Mouse (Mus musculus): ENCODE measurements around the gene Tnfsf13b.
A peak's percentile ranks its signal among the peaks of the same experiment; 100 is the strongest.

Gene Tnfsf13b

DNA sequence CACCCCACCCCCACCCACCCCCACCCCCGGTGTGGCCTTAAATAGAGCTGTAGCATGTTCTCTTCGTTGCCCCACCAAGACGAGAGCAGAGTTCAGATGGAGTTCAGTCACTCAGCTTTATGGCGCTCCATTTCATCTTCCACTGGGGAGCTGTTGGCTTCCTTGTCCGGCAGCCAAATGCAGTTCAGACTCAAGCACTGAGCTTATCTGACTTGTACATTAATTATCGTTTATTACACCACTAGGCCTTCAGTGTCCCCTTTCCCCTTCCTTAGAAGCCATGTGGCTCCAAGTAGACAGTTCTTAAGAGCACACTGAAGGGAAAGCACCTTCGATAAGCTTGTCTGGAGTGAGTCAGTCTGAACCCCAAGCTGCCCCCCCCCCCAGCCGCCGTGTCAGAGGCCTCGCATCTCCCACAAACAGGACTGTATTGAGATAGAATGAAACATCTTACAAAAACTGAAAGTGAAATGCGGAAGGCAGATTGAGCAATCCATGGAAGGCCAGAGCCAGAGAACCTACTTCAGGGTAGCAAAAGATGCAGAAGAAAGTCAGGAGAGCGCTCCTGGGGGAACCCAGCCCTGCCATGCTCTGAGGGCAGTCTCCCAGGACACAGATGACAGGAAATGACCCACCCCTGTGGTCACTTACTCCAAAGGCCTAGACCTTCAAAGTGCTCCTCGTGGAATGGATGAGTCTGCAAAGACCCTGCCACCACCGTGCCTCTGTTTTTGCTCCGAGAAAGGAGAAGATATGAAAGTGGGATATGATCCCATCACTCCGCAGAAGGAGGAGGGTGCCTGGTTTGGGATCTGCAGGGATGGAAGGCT lies at the start of gene Tnfsf13b:
Gene Tnfsf13b (plus strand): TSS at position 312 of the 830 bp plus-strand sequence.
- DNase-seq (ENCODE audit: low read depth): no peak

DNA sequence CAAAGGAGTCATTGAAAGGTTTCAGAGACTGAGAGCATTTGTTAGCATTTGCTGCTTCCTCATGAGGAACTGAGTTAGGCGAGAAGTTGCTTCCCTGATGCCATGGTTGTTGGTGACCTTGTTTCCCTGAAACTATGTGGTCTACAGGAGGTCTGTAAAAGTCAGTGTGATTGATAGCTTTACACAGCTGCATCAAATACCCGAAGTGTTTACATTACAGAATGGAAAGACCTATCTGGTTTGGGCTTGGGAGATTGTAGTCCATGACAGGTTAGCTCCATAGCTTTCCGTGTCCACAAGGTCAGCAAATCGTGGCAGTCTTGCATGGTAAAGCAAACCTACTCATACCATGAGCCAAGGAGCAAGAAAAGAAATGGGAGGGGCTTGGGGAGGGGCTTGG lies 47.9 kb upstream of the Tnfsf13b start:
- no peak for DNase-seq (ENCODE audit: low read depth)

DNA sequence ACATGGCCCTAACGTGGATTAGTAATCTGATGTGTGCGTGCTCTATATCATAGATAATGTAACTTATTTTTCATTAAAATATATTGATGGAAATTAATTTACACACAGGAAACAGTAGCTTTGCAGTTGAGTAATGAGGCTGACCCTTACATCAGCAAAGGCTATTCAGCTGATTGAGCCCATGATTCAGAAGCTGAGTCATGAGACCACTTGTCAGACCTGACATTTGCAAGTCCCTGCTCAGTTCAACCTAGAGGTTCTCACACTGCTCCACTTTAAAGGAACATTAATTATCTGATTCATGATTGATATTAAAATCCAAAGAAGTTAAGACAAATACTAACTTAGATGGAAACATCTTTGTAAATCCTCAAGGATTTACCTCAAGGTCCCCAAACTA lies 46.3 kb upstream of the Tnfsf13b start:
- no peak for DNase-seq (ENCODE audit: low read depth)

DNA sequence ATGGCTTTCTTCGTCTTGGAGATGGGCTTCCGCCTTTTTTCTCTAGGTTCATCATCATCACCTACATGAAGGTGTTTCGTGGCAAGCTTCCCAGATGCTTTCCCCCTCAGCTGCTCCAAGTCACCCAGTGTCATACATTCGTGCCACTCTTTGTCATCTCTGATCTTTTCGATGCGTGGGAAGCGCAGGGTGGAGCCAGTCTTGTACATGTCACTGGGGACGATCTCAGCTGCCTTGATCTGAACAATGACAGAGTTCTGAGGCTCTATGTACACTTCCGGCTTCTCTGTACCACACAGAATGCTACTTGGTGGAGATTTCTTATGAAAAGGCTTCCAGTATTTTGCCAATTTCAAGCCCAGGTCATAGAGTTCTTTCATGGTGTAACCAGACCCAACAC lies 34.4 kb upstream of the Tnfsf13b start:
- no peak for DNase-seq (ENCODE audit: low read depth)

DNA sequence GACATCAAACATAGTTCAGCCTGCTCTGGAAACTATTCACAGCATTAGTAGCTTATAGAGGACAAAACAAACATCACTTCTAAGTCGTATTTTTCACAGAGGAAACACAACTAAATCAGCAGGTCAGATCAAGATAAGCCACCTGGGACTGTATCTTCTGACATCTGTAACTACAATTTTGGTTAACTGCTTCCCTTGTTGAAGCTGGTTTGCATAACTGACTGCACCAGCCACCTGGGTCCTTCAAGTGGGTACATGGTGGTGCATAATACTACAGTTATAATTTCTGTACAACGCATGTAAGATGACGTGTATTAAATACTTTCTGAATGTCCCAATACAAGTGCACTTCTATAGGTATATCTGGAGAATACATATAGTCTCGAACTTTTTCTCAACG lies 31.0 kb upstream of the Tnfsf13b start:
- DNase-seq (ENCODE audit: low read depth): no peak

DNA sequence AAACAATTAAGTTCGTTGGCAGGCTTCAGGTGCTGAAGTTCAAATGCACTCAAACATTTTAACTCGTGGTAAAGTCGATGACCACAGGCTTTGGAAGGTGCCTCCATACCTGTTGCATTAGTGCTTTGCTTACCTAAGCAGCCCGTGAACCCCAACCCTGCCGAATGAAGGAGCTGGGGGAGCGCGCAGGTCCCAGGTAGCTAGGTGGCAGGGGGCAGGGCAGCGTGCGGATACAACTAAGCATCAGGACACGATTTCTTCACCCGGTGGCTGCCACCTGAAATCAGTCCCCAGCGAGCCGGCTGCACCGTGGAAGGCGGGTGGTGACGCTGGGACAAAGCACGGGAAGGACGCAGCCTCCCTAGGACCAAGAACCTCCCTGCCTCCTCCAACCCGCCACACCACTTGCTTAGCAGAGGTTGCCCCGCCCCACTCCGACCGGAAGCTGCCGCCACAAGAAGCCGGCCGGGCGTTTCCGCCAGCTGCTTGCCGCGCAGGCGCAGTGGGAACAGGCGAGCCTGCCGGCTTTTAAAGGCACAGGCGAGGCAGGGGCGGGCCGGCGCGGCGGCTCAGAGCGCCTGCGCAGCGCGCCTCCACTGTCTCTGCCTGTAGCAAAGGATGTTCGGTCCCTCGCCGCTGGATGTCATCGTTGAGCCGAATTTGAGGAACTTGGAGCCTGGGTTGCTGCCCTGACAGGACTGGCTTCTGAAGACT lies 30.2 kb upstream of the Tnfsf13b start:
- peak; percentile 94 for DNase-seq (ENCODE audit: low read depth)

DNA sequence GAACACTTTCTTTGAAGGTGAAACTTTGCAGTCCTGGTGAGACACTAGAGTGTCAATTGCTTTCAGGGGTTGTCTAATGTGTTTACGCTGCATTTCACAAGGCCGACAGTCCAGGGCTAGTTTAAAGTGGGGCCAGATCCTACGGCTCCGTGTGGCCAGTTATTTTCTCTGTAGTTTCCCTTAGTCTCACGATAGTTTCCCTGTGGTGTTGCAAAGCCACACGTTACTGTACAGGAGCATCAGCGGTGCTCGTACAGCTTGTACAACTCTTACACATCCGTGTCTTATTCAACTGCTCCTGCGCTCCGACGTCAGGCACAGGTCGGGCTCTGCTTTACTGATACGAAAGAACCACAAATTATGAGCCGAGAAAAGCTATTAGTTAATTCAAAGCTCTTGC lies 29.3 kb upstream of the Tnfsf13b start:
- DNase-seq (ENCODE audit: low read depth): no peak

DNA sequence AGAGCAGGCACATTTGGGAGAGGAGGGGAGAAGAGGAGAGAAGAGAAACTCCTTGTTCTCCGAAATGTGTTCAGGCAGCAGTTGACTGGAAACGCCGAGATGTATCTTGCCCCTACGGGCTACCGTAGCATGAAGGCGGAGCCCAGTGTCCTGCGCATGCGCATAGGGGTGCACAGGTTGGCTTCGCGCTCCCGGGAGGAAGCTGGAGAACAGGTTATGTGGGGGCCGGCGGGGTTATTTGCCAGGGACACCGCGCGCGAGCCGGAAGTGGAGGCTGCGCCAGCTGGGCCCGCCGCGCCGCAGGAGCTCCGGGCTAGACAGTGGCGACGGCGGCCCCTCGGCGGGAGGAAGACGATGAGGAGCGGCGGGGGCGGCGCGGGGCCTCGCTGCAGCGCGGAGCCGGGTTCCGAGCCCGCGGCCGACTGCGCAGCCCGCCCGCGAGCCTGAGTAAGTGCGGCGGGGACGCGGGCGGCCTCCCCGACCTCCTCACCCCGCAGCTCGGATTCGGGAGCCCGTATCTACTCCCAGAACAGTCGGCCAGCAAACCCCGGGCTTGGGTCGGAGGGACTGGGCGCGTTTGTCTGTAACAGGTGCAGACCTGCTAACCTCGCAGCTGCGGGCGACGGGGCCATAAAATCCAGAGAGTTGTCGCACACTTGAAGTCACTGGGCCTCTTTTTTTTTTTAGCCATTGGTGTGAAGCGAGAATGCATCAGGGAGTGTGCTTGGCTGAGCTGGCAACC lies 28.5 kb upstream of the Tnfsf13b start, which contains the start of the genes Lig4 and Abhd13:
Gene Lig4 (minus strand): TSS at position 114 of the 742 bp plus-strand sequence.
Gene Abhd13 (plus strand): TSS at position 135 of the 742 bp plus-strand sequence.
- DNase-seq (ENCODE audit: low read depth): peak; percentile 93

DNA sequence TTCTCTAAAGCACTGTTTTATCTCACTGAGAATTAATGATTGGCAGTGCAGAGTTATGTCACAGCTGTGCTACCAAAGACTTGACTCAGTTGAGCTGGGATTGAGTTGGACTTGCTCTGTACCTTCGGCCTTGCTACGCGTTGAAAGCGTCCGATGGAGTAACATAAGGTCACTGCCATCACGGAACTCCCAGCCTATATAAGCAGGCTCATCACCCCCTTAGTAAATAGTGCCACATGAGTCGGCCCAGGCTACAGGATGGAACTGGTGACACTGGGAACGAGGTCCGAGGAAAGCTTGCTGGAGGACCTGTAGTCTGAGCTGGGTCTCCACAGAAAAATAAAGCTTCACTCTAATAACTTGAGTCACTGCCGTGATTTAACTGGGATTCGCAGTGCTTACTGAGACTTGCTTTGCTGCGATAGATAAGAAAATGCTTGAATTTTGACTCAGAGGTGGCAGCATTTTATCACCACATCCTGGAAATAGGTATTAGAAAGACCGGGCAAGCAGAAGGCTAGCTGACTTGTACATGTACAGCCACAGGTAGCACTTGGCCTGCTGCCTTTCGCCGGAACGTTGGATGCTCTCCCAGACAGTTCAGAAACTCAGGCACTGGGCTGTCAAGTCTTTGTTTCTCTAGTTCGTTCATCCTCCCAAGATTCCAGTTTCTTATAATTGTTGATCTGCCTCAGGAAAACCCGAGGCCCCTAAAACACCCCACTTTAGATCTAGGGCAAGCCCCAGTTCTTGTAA lies 27.6 kb upstream of the Tnfsf13b start:
- DNase-seq (ENCODE audit: low read depth): no peak

DNA sequence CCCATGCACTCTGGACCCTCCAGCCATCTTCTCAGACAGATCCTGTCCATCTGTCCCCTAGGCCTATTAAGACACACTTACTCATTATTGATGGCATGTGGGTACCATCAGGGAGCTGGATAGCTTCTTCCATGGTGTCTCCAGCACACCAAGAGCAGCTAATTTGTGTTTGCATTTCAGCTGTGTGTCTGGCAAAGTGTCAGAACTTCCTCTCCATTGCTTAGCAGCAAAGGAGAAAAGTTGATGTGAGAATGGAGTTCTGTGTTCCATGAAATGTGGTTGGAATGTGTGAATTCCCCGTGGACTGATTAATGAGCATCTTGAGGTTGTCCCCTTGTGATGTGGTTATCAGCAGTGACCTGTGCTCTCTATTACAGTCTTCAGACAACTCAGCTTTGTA lies 26.5 kb upstream of the Tnfsf13b start:
- no peak for DNase-seq (ENCODE audit: low read depth)

DNA sequence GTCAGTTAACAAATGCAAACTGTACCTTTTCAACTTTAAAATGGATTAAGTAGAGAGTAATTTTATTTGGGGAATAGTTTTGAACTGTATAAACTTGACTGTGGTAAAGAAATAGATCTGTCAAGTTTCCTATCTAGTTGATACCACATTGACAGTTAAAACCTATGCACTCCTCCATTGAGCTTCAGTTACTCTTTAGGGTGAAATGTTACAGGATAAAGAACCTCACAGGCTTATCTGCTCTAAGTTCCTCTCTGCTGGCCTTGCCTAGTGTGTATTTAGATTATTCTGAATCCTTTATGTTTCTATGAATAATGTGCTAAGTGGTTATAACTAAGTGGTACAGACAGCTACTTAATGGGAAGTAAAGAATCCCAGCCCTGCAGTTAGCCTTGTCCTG lies 26.1 kb upstream of the Tnfsf13b start:
- DNase-seq (ENCODE audit: low read depth): no peak

DNA sequence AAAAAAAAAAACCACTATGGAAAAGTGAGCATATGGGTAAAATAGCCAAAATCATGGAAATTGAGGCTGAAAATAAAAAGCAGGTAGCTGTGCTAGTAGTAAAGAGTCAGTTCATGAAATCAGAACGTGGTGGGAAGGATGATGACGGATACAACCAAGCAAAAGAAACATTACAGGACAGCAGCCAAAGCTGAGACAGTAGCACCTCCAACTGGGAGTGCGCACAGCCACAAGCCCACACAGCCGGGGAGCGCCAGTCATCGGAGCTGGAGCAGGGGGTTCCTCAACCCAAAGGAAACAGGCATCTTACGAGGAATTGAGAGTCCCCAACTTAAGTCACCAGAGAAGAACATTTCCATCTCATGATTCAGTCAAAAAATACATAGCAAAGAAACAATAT lies 2.2 kb upstream of the Tnfsf13b start:
- no peak for DNase-seq (ENCODE audit: low read depth)

DNA sequence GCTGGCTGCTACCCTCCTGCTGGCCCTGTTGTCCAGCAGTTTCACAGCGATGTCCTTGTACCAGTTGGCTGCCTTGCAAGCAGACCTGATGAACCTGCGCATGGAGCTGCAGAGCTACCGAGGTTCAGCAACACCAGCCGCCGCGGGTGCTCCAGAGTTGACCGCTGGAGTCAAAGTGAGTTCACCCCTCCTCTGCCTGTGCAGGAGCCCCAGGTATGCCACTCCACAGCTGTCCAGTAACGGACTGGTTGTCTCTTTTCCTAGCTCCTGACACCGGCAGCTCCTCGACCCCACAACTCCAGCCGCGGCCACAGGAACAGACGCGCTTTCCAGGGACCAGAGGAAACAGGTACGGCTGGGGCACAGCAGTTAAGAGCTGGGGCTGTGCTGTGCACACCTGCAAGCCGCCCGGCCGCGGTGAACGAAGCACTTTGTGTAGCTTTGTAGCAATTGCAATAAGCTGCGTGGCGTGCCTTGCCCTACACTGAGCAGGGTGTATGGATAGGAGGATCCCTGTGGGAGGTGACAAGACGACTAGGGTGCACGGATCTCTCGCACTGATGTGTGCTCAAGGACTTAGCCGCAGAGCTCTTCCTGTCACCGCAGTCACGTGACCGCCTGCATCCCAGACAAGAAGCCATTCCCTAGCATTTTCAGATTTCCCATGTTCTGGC lies 856 bp downstream of the Tnfsf13b start:
- no peak for DNase-seq (ENCODE audit: low read depth)

DNA sequence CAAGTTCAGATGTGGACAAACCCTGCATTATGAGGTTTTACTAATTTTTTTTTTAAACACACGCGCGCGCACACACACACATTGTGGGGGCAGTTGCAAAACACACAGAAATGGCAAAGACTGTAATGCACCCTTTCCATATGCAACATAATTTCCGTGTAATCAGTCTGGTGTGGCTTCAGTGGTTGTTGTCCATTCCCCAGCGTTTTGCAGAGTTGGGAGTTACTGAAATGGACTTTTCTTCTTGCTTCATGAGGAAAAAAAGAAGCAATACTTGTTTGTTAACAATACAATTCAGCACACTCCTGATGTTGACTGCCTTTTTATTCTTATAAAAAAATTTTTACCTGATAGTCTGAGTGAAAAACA lies 1.4 kb downstream of the Tnfsf13b start:
- no peak for DNase-seq (ENCODE audit: low read depth)

DNA sequence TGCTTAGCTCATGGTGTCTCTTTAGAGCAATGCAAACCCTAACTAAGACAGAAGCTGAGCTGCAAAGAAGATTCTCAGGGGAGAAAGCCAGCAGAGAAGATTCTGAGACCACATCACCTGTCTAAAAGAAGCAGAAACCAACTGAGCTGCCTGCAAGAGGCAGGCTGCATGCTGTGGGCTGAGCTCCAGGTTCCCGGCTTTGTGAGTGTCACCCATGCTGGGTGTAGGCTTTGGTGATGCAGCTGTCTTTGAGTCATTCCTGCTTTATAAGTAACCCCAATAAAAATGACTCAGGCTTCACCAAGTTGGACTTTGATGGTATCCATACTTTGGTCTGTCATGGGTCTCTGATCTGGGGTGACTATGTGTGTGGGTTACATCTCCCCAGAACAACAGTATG lies 10.0 kb downstream of the Tnfsf13b start:
- no peak for DNase-seq (ENCODE audit: low read depth)

DNA sequence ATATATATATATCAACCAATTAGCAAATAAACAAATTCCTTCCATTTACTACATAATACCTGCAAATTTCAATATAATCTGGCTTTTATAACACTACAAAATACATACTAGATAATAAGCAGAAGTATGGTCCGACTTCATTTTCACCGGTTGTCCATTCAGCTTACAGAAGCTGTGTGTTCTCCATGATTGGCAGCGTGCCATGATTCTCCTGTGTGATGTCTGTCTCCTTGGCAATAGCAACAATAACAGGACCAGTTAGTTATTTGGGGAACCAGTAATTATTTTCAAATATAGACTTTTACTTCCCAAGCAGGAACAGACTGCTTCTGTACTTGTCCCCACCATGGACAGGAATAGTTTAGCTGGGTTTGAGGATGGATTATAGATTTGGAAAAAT lies 11.0 kb downstream of the Tnfsf13b start:
- no peak for DNase-seq (ENCODE audit: low read depth)

DNA sequence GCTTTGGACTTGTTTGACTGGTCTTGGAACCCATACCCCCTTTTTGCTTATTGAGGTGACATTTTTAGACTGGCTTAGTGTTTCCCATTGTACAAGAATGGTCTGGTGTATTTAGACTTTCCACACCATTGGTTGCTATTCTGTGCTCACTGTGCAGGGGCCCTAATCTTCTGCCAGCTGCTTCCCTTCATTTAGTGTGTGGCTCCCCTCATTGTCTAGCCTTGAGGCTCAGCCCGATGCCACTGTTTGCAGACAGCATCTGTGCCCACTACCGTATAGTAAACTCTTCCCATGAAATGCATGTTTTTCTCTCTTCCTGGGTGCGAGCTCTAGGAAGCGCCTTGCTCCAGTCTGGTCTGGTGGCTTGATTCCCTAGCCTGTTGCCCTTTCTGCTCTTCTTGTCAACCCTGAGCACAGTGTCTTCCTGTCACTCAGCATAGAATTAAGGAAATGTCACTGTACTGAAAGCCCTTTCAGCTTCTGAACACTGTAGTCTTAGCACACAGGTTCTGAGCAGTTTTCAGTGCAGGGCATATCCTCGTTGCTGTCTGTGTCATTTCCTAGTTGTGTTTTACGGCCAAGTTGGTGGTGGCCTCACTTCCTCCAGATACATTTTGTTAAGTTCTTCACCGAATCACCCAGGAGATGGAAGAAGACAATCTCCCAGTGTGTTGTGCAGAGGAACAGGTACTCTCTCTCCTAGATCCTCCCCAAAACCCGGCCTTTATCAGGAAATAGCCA lies 24.2 kb downstream of the Tnfsf13b start:
- no peak for DNase-seq (ENCODE audit: low read depth)

DNA sequence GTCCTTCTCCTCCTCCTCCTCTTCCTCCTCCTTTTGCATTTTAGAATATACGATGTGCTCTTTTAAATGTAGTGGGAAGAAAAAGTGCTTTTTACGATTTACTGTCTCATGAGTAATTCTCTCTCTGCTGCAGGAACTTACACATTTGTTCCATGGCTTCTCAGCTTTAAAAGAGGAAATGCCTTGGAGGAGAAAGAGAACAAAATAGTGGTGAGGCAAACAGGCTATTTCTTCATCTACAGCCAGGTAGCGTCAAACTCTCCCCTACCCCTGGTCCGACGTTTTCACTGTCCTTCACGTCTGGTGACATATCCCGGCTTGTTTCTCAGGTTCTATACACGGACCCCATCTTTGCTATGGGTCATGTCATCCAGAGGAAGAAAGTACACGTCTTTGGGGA lies 24.9 kb downstream of the Tnfsf13b start:
- DNase-seq (ENCODE audit: low read depth): no peak

DNA sequence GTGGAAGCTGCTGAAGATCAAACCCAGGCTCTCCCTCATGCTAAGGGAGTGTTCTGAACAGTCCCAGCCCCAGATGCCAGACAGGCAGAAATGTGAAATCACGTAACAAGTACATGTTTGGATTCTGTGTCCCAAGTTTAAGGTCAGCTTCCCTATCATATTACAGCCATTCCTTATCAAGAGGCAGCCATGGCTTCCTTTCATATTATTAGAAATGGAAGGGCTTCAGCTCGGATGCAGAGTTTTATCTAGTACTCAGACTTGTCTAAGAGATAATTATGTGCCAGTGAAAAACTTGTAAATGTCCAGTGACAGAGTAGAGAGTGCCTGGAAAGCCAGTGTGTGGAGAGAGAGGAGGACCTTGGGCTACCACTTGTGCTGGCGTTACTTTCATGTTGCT lies 34.6 kb downstream of the Tnfsf13b start:
- DNase-seq (ENCODE audit: low read depth): no peak

DNA sequence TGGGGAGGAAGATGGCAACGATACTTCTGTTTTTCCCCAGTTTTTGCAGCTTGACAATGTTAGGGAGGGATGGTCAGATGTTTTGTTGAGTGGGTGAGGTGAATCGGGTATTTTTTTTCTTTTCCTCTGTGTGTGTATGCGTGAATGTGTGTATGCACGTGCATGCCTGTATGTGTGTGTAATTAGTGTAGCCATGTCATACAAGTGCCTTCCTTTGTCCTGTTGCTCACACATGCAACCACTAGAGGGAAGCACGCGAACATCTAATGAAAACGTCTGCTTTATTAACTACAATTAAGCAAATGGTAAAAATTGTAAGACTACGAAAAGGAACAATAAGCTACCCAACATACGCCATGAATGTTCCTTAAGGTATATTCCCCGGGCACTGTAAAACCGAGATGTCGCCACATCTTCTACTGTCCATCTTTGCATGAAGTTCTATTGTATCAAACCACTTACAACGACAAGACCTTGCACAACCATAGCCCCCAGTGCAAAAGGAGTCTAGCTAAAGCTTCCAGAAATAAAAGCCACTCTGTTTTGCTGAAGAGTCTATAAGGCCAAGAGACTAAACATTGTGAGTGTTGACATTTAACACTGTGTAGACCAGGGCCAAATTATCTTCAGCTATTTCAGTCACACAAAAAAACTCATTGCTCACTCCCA lies 37.7 kb downstream of the Tnfsf13b start:
- no peak for DNase-seq (ENCODE audit: low read depth)
